Mouse (Mus musculus) testis, adult 2 months (tissue): ENCODE data around the gene Pds5b.

Source experiments
- CTCF ChIP-seq: fragments of 200-500 bp; IDR thresholded peaks from 2 replicates; pipeline ENCODE4 v1.5.1; 2012; ENCODE audit warnings: low read depth, mild to moderate bottlenecking, inconsistent platforms, low read length, moderate library complexity; ENCODE audit not compliant: control insufficient read depth, insufficient read depth, insufficient replicate concordance
- POLR2A ChIP-seq: fragments of 200-500 bp; IDR thresholded peaks from 2 replicates; pipeline ENCODE4 v1.6.1; 2012; ENCODE audit warnings: low read depth, mild to moderate bottlenecking, inconsistent platforms, low read length, moderate library complexity; ENCODE audit not compliant: control insufficient read depth

DNA sequence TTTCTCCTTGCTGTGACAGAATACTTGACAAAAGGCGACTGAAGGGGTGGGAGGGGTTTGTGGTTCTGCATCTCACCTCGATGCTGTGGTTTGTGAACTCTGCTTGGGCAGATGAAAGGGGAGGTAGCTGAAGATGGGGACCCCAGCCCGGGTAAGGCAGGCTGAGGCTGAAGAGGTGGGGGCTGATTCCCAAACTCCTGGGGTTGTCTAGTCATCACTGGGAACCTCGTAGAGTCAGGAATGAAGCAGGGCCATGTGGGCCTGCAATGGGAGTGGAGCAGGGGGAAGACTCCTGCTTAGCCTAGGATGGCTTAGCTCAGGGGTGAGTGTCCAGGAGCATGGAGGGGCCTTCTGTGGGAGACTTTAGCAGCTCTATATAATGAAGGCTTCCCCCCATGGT, 145.3 kb downstream of the Pds5b start:
- no peak for TF ChIP-seq CTCF
- no peak for TF ChIP-seq POLR2A
